Mouse (Mus musculus): ENCODE data around the gene Tppp3.
A peak's percentile ranks its signal among the peaks of the same experiment; 100 is the strongest.

Tppp3 gene

DNA sequence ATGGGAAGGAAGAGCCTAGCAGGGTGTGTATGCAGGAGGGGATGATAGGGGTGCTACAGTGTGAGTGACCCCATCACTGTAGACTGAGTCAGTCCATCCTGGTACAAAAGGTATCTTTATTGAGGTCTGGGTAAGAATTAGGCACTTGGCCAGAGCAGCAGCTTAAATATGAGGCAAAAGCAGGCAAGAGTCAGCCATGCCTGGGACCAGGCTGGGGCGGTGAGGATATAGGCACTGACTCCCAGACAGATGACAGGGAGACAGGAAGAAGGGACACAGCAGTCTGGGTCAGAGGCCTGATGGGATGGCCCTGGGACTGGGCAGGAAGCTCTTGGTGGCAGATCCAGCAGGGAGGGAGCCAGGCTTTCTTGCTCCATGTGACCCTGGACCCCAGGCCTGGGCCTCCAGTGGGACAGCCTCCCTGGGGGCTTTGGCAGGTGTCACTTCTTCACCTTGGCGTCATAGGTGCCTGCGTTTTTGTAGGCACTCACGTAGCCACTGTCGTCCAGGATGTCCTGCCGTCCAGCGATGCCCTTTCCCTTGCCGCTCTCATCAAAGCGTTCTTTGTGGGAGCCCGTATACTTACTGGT lies 3.8 kb downstream of the Tppp3 start:
- DNase-seq (ENCODE audit: low spot score): no peak

DNA sequence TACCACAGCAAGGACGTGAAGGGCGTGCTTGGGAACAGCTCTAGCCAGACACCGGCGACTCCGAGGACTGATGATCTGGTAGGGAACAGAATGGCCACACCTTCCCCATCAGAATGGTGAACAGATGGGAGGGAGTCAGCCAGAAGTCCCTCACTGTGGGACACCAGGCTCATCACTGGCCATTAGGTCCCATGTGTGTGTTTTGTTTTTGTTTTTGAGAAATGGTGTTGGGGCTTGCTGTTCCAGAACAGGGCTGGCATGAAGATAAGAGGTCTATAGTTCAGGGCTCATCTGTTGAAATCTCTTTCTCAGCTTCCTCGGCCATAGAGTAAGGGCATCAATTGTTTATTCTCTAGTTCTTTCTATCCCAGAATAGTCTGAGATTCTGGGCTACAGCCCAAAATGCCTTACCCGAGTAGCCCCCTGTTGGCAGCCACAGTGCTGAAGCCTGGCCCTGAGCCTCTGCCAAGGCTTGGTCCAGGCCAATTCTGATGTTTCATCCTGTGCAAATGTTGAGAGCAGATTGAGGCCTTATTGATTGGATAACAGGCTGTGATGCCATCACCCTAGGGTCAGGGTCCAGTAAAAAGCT lies 4.5 kb downstream of the Tppp3 start:
- no peak for DNase-seq (ENCODE audit: low spot score)

DNA sequence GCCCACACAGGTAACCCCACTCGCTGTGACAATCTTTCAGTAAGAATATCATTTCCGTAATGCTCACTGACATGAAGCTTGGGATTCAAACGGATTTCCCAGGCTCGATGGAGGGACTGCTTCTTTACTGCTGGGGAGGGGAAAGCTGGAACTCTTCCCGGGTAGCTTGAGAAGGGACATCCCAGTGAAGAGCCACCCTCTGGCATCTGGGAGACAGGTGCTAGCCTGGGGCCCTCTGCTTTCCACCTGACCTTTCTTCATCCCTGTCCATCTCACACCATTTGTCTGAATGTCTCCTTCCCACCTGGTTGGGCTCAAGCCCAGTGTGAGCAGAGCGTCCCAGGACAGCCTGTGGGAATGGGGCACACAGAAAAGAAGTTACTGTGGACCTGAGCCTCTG lies 5.1 kb downstream of the Tppp3 start:
- no peak for DNase-seq (ENCODE audit: low spot score)

DNA sequence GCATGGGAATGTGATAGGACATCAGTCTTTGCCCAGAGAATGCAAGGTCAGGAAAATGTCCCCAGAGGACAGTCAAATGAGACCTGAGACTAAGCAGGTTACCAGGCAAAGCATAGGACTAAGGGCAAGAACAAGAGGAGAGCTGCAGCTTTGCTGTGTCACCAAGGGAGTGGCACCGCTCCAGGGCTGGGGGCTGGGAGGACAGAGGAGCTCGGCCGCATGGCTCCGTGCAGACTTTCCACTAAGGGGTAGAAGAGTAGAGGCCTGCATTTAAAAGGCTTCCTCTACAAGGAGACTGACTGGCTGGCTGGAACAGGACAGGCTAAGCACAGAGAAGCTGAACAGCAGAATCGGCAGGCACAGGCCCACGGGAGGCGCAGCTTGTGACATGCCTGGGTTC lies 6.7 kb downstream of the Tppp3 start:
- no peak for DNase-seq (ENCODE audit: low spot score)

DNA sequence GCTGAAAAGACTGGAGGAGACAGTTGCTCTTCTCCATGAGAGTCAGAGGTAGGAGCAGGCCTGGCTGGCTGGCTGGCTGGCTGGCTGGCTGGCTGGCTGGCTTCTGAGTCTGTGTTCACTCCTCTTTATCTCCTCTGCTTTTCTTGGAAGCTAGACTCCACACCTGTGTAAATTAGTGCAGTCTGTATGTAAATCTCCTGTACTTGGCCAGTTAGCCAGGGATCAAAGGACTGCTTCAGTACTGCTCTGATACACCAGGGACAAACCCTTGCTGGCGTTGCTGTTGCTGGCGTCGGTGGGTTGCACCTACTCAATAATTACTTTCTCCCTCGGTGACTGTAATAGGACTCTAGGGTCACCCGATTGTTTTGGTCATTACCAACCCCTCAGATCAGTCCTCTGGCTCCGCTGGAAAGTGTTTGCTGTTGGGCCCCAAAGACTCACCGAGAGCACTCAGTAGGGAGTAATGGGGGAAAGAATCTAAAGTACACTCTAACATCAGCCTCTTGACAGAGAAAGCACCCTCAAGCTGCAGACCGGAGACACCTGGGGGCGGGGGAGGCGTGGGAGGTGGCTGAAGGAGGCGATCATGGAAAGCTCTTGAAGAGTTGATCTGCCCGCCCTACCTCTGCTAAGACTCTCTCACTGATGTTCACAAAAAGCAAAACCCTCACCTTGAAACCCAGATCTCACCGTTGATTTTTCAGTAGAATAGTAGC lies 10.1 kb downstream of the Tppp3 start:
- DNase-seq (ENCODE audit: low spot score): no peak

DNA sequence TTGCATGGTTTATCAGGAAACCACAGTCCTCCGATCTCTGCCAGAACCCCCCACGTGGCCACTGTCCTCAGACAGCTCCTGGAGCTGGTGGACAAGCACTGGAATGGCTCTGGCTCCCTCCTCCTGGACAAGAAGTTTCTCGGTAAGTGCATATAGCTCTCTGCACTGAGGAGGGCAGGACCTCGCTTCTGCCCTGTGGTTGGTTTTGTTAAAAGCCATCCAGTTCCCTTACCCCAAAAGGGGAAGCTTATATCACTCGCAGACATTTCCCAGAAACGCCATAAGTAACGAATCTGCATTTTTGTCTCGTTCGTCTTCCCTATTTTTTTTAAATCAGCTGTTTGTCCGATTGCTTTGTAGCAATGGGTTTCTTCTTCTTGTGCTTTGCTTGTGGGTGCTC lies 16.1 kb downstream of the Tppp3 start:
- DNase-seq (ENCODE audit: low spot score): no peak

DNA sequence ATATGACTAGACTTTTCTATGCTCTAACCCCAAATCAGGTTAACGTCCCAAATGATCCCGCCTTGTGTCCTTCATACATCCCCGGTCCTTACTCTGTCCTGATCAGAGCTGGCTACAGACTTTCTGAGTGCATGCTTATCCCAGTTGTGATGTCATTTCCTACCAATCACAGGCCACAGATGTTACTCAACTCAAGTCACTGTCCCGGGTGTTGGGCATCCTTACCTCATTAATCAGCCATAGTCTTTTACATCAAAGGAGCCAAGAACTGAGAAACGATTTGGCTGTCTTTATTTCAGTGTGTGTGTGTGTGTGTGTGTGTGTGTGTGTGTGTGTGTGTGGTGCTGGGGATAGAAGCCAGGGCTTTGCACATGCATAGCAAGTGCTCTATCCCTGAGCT lies 17.2 kb downstream of the Tppp3 start:
- no peak for DNase-seq (ENCODE audit: low spot score)

DNA sequence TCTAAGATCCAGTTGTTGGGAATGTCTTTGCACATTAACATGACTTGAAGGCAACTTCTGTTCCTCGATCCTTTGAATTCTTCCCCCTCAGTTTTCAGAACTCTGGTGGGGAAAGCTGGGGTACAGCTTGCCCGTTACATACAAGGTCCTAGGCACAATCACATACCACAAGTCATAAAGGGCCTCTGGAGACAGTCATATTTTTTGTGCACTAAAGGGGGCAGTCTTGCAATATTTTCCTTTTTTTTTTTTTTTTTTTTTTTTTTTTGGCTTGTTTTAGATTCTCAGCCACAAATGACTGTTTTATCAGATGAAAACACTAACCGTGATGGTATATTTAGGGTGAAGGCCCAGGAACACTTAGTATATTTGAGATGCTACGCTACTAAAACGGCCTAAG lies 18.0 kb downstream of the Tppp3 start:
- DNase-seq (ENCODE audit: low spot score): no peak

DNA sequence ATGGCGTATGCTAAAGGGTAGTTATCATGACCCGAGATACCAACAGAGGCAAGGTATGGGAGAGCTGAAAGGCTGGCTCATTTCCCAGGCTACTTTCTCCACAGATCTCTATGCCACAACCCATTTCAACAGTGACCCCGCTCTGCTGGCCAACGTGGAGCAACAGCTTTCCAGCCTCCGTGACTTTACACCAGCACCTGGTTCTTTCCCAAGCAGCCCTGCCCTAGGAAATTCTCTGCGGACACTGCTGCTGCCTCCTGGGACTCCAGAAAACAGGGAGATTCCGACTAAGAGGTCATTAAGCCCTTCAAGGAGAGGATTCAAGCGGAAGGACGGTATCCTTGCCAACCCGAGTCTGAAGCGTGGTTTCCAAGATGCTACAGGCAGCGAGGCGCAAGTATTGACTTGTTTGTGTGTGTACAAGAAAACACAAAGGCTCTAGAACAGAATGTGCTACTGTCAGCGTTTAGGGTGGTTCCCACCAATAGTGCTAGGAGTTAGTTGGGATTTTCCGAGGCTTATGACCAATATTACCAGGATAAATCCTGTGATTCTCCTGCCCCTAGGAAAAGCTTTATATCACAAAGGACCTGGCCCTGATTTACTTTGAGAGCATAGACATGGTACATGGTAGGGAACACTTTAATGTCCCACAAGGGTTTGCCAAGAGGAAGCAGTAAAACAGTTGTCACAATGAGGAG lies 19.3 kb downstream of the Tppp3 start:
- no peak for DNase-seq (ENCODE audit: low spot score)

DNA sequence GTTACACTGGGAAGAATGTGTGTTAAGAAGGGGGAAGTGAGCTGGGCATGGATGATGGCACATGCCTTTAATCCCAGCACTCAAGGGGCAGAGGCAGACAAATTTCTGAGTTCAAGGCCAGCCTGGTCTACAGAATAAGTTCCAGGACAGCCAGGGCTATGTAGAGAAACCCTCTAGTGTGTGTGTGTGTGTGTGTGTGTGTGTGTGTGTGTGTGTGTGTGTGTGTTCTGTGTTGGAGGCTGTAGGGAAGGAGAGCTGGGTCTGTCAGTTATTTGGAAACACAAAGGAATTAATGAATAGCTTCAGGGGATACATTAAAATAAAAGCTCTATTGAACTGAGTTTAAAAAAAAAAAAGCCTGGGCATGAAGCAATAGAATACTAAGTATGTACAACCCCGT lies 20.3 kb downstream of the Tppp3 start:
- DNase-seq (ENCODE audit: low spot score): no peak

DNA sequence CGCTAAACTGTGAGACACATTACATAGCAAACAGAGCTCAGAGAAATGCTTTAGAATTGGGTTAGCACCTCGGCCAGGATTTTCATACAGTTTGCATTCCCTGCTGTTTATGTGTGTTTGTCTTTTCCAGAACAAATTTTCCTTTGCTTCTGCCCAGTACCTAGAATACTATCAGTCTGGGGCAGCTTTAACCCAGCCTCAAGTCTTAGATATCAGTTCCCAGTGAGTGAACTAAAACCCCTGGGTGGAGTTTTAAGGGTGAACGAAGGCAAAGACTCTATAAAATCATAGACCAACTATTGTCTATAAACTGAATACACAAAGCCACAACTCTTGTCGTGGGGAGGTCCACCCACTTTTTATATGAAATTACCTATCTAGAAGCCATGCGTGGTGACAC lies 22.7 kb downstream of the Tppp3 start:
- DNase-seq (ENCODE audit: low spot score): no peak

DNA sequence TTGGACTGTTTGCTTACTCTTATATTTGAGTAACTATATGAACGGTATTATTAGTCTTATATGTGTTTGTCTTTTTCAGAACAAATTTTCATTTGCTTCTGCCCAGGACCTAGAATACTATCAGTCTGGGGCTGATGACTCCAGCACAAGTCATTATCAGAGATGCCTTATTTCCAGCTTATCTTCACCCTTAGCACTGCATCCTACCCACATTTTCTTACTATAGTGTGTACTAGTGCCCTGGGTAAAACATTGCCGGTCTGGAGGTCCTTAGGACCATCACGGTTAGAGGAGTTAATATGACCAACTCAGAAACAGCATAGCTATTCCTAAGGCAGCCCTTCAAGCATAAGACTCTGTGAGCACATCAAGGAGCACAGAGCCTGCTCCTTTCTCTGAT lies 23.1 kb downstream of the Tppp3 start:
- DNase-seq (ENCODE audit: low spot score): no peak

DNA sequence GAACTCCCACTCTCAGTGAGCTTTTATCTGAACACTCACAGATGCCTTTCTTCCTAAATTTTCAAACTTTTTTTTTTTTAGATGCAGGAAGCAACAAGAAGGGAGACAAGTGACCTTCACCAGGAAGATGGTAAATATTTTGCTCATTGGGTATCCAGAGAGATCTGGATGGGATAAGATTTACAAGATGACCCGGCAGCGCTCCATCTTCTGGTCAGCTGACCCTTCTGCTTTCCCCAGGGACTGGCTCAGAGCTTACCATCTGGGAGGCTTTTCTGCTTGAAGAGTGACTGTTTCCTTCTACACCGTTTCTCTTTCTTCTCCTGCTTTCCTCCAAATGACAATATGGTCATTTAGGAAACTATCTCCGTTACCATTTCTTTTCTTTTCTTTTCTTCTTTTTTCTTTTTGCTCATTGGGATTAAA lies 25.2 kb downstream of the Tppp3 start:
- no peak for DNase-seq (ENCODE audit: low spot score)

DNA sequence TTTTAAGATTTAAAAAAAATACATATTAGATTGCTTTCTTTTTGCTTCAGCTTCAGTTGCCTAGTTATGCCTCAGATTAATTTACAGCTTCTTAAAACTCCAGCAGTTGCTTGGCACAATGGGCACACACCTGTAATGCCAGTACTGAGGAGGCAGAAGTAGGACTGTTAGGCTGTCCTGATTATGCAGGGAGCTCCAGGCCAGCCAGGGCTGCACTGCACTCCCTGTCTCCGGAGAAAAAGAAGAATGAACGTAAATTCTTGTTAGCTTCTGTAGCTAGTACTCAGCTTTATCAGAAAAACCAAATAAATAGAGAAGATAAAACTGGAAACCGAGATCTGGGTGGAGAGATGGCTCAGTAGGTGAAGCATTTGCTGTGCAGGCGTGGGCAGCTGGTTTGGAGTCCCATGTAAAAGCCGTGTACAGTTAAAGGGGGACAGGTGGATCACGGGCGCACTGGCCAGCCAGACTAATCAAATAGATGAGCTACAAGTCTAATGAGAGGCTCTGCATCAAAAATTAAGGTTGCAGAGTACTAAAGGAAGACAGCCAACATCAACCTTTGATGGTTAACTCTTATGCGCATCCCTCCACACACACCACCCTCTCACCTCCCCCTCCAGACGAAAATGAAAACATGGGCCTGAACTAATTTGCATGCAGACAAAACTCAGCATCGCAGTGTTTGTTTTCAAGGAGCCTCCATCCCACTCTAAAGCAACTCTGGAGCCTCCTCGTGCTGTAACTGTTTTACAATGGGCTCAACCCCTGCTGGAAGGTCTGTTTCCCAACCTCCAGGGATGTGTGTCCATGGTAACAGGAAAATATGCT lies 25.8 kb downstream of the Tppp3 start:
- DNase-seq (ENCODE audit: low spot score): no peak

DNA sequence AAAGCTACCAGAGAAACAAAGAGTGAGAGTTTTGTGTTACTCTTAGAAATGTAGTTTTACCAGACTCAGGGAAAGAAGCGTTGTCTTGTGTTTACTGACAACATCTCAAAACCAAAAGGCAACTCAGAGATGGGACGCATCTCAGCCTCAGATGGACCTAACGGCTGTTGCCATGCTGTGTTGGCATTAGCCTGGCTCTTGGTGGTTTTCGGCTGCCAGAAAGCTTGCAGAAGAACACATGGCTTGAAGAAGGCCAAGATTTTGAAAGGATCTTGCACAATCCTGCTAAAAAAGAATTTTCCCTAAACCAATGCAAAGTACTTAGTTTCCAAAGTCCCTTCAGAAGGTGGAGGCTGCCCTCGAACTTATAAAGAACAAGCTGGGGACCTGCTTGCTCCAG lies 28.7 kb downstream of the Tppp3 start:
- DNase-seq (ENCODE audit: low spot score): no peak

DNA sequence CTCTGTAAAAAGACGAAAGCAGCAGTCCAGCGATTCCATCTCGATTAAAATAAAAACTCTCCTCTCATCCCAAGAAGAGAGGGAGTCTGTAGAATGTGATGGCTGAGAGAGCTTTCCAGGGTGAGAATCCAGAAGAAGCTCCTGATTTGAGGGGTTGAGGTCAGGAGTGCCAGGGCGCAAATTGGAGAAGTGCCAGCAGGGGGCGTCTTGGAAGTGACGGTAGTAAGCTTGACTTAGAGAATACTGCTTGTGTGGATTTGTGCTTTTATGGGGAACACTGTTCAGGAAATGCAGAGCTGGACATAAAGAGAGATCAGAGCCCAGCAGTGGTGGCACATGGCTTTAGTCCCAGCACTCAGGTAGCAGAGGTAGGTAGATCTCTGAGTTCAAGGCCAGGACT lies 29.9 kb downstream of the Tppp3 start:
- peak; percentile 40 for DNase-seq (ENCODE audit: low spot score)

DNA sequence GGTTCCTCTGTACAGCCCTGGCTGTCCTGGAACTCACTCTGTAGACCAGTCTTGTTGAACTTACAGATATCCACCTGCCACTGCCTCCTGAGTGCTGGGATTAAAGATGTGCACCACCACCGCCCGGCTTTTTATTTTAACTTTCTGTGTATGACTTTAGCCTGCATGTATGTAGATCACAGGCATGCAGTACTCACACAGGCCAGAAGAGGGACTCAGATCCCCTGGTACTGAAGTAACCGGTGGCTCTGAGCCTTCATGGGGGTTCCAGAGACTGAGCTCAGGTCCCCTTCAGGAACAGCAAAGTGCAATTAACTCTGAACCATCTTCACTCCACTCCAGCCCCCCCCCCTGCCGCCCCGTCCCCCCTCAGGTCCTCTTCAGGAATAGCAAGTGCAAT lies 32.5 kb downstream of the Tppp3 start:
- DNase-seq (ENCODE audit: low spot score): no peak

DNA sequence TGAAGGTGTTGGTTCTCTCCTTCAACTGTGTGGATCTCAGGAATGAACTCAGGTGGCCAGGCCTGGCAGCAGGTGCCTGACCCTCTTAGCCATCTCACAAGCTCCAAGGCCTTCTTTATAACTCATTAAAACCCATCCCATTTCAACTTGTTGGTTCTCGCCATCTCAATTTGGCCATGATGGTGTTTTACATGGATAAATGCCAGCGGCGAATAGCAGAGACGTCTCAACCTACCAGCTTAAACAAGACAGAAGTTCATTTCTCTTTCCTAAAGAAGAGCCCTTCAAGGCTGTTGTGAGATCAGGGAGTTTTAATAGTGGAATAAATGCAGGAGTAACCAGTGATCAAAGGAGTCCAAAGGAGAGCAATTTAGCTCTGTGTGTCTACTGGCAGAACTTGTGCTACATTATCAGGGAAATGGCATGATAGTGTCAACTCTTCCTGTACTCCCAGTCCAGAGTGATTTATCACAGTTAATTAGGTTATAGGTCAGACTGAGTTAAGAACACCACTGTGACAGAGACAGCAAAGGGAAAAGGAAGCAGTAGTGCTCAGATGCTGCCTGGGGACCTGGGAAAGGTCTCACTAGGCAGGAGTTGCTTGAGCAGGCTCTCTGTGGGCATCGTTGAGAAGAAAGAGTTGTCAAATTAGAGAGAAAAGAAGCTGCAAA lies 34.1 kb downstream of the Tppp3 start:
- no peak for DNase-seq (ENCODE audit: low spot score)

DNA sequence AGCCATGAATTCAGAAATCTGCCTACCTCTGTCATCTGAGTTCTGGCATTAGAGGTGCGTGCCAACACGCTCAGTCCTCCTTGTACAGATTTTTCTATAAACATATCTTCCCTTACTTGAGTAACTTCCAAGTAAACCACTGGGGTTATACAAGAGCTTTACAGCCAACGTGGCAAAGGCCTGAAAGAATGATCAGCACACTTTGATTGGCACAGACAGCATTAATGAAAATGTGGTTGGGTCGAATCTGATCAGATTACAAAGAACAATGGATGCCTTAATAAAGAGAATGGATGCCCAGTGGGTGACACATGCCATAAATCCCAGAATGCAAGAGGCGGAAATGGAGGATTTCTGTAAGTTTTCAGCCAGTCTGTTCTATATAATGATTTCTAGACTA lies 35.1 kb downstream of the Tppp3 start:
- DNase-seq (ENCODE audit: low spot score): no peak

DNA sequence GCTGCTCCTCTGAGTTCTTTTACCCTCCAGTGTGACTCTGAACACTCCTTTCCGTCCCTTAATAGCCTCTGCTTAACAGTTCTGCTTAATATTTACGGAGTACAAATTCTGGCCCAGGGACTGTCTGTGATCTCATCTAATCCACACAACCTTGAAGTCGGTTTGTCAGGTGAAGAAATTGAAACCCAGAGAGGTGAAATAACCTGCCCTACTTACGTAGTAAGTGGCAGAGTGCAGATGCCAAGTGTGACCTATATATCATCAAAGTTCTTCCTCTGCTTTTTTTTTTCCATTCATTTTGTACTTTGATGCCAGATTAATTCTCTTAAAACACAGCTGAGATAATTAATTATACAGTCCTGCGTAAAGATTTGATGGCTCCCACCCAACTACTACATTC lies 37.2 kb downstream of the Tppp3 start:
- DNase-seq (ENCODE audit: low spot score): no peak

DNA sequence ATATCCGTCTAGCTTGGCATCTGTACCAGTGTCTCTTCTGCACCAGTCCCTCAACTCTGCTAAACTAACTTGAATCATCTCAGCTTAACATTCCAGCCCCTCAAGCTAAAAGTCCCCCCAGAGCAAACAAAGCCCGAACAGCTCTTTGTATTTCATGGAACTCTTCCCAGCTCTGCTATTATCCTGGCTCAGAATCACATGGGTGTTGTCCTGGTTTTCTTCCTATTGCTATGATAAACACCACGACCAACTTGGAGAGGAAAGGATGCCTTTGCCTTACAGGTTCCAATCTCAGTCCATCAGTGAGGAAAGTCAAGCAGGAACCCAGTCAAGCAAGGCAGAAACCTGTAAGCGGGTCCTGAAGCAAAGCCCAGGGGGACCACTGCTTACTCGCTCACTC lies 37.8 kb downstream of the Tppp3 start:
- DNase-seq (ENCODE audit: low spot score): no peak

DNA sequence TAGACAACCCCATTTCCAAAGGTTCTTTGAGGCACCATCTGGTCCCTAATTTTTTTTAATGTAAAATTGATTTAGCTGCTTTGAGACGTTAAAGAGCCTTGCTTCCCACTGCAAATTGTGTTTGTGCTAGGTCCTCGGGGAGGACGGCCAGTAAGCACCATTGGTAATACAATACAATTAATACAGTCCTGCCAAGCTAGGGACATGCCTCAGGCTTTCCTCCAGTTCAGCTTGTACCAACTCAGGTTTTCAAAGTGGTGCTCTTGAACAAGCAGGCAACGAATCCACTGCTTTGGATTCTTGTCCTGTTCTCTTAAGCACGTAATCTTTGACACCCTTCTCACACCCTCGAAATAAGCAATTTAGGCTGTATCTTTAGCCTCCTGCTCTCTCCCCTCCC lies 38.3 kb downstream of the Tppp3 start:
- DNase-seq (ENCODE audit: low spot score): no peak

All from urinary bladder, postnatal 25 days (tissue).